Mouse (Mus musculus): ENCODE data around the gene Sppl2b.

DNA sequence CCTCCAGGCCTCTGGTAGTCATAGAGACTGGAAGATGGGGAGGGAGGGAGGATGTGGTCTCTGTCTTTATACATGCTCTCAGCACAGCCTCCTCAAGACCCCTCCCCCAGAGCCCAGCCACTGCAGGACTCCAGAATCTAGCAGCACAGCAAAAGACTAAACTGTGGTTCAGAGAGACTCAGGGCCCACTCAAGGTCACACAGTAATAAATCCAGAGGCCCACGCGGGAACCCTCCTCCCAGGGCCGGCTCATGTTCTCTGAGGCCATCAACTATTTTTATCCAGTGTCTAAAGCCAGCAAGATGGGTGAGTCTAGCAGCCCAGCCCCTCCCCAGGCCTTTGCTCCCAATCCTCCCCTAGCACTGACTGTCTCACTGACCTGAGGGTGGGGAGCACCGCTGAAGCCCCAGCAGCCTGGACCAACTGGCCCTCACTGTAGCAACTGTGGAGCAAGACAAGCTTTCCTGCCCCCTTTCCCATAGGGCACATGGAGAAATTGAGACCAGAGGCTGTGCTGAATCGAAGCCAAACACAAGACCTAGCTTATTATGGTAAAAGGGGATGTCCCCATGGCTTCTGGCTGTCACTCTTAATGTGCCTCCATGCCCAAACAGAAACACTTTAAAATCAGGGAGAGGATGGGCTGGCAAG is 42.6 kb upstream of the Sppl2b start:
- no peak for TF ChIP-seq CTCF (IDR thresholded peaks at IDR 0.05; ENCODE audit: control insufficient read depth, insufficient read depth, low read length)
- no peak for TF ChIP-seq POLR2A (IDR thresholded peaks at IDR 0.05; ENCODE audit: borderline replicate concordance, control insufficient read depth, low read depth, low read length)

Measured in bone marrow, adult 2 months (tissue).